Mouse (Mus musculus) c-Kit-positive CD71-positive TER-119-negative erythroid progenitor cells, embryonic 14.5 days (primary cell): ENCODE measurements around the gene Spire2.

Source experiments
- DNase-seq: peaks from one replicate; pipeline ENCODE4 v3.0.0-alpha.2; 2013; ENCODE audit warnings: low read depth

Gene Spire2

GRCm38 (mm10) chr8:123334467-123334866 is 2.0 kb downstream of the Spire2 start:
- no peak for DNase-seq

GRCm38 (mm10) chr8:123337475-123337874 is 5.0 kb downstream of the Spire2 start:
- no peak for DNase-seq

GRCm38 (mm10) chr8:123340071-123340470 is 7.6 kb downstream of the Spire2 start:
- DNase-seq = no peak

GRCm38 (mm10) chr8:123341040-123342015 is 8.8 kb downstream of the Spire2 start:
- no peak for DNase-seq

- no peak for DNase-seq
Measured at GRCm38 (mm10) chr8:123342253-123342652, 9.7 kb downstream of the Spire2 start.

GRCm38 (mm10) chr8:123342911-123343310 is 10.4 kb downstream of the Spire2 start:
- DNase-seq = no peak

- no peak for DNase-seq
Measured at GRCm38 (mm10) chr8:123343422-123343821, 10.9 kb downstream of the Spire2 start.

GRCm38 (mm10) chr8:123345135-123345534 is 12.6 kb downstream of the Spire2 start:
- DNase-seq = no peak

- DNase-seq = no peak
Measured at GRCm38 (mm10) chr8:123345856-123346255, 13.3 kb downstream of the Spire2 start.

GRCm38 (mm10) chr8:123347293-123347692 is 14.8 kb downstream of the Spire2 start:
- DNase-seq = peak; percentile 27

- DNase-seq = no peak
Measured at GRCm38 (mm10) chr8:123348237-123348843, 15.8 kb downstream of the Spire2 start.

GRCm38 (mm10) chr8:123349073-123349472 is 16.6 kb downstream of the Spire2 start:
- DNase-seq = no peak

GRCm38 (mm10) chr8:123352118-123352517 is 19.6 kb downstream of the Spire2 start:
- DNase-seq = no peak

GRCm38 (mm10) chr8:123352786-123353185 is 20.3 kb downstream of the Spire2 start:
- DNase-seq = no peak

GRCm38 (mm10) chr8:123353216-123353615 is 20.7 kb downstream of the Spire2 start:
- no peak for DNase-seq

GRCm38 (mm10) chr8:123361082-123361739 is 28.7 kb downstream of the Spire2 start:
- peak; percentile 71 for DNase-seq

GRCm38 (mm10) chr8:123373403-123374238 is 41.1 kb downstream of the Spire2 start, which contains the start of gene Tcf25:
Tcf25 (plus strand) TSS chr8:123373753.
- DNase-seq = peak; percentile 87

- peak; percentile 87 for DNase-seq
Measured at GRCm38 (mm10) chr8:123374239-123374578, 41.7 kb downstream of the Spire2 start.

GRCm38 (mm10) chr8:123375701-123376100 is 43.2 kb downstream of the Spire2 start:
- no peak for DNase-seq

GRCm38 (mm10) chr8:123376106-123376505 is 43.6 kb downstream of the Spire2 start:
- DNase-seq = no peak

GRCm38 (mm10) chr8:123381711-123382110 is 49.2 kb downstream of the Spire2 start:
- no peak for DNase-seq

- DNase-seq = no peak
Measured at GRCm38 (mm10) chr8:123382516-123382915, 50.0 kb downstream of the Spire2 start.
